Mouse (Mus musculus) adrenal gland, postnatal 10 days (tissue): Measurements from ENCODE around the gene Sepsecs. TPM values are rescaled to one million over a fixed set of nuclear protein-coding genes. Genes with fewer than 3 reads are reported as not detected.

Experiments
- DNase-seq: peaks from one replicate; pipeline ENCODE4 v3.0.0; 2021; ENCODE audit warnings: mixed read lengths
- total RNA-seq, 2 experiments: library from RNA; stranded (reverse); gene quantifications; 2 replicates each; pipeline ENCODE4 v1.2.3; 2021

The Sepsecs gene
- total RNA-seq, 2 experiments from 2014 or later, result 18.9 to 20.6 TPM

GRCm38 (mm10) chr5:52610306-52610705 lies 59.2 kb downstream of the Sepsecs start:
- no peak for DNase-seq

- peak; percentile 36 for DNase-seq
These were observed 59.8 kb downstream of the Sepsecs start for GRCm38 (mm10) chr5:52609672-52610071.

GRCm38 (mm10) chr5:52604582-52605041 lies 64.9 kb downstream of the Sepsecs start:
- DNase-seq, result no peak

- DNase-seq, result no peak
These were observed 78.9 kb downstream of the Sepsecs start for GRCm38 (mm10) chr5:52590612-52591011.

Other genes with a start within 250 kb of the Sepsecs start
- gene Ccdc149, start 198.2 kb downstream of the Sepsecs start, total RNA-seq, result 1 to 10 TPM; 5.4 to 5.9 TPM
- gene Lgi2, start 103.2 kb downstream of the Sepsecs start, total RNA-seq, result 1 to 10 TPM; 2.2 to 3.0 TPM
- 10 to 100 TPM; 13.6 to 14.7 TPM for gene Pi4k2b, start 71.9 kb upstream of the Sepsecs start, total RNA-seq
- 10 to 100 TPM in 1 of 2 experiments, 1 to 10 TPM in 1; 8.8 to 13.4 TPM for gene Zcchc4, start 105.7 kb upstream of the Sepsecs start, total RNA-seq
- 10 to 100 TPM; 61.6 to 73.9 TPM for gene Anapc4, start 164.3 kb upstream of the Sepsecs start, total RNA-seq